Mouse (Mus musculus): ENCODE results near the gene Ldb2. TPM values are rescaled to one million over a fixed set of nuclear protein-coding genes. Genes with fewer than 3 reads are reported as not detected.
A peak's percentile ranks its signal among the peaks of the same experiment; 100 is the strongest.

Ldb2 gene
- total RNA-seq, 2 experiments from 2014 or later: 38.2 to 38.9 TPM

- DNase-seq: no peak
Observed at GRCm38 (mm10) chr5:44643079-44643478, 156.4 kb downstream of the Ldb2 start.

GRCm38 (mm10) chr5:44641060-44641459 lies 158.4 kb downstream of the Ldb2 start:
- no peak for DNase-seq

GRCm38 (mm10) chr5:44635546-44635945 lies 163.9 kb downstream of the Ldb2 start:
- DNase-seq: no peak

- DNase-seq: no peak
Observed at GRCm38 (mm10) chr5:44629034-44629625, 170.3 kb downstream of the Ldb2 start.

- DNase-seq: no peak
Observed at GRCm38 (mm10) chr5:44627487-44627886, 172.0 kb downstream of the Ldb2 start.

GRCm38 (mm10) chr5:44626885-44627284 lies 172.6 kb downstream of the Ldb2 start:
- DNase-seq: no peak

- no peak for DNase-seq
Observed at GRCm38 (mm10) chr5:44626114-44626513, 173.4 kb downstream of the Ldb2 start.

GRCm38 (mm10) chr5:44615677-44616076 lies 183.8 kb downstream of the Ldb2 start:
- no peak for DNase-seq

GRCm38 (mm10) chr5:44608901-44609300 lies 190.6 kb downstream of the Ldb2 start:
- DNase-seq: no peak

GRCm38 (mm10) chr5:44601340-44601739 lies 198.1 kb downstream of the Ldb2 start:
- no peak for DNase-seq

GRCm38 (mm10) chr5:44593522-44594218 lies 205.8 kb downstream of the Ldb2 start:
- DNase-seq: peak; percentile 8 to 11

- no peak for DNase-seq
Observed at GRCm38 (mm10) chr5:44590750-44591149, 208.7 kb downstream of the Ldb2 start.

- no peak for DNase-seq
Observed at GRCm38 (mm10) chr5:44589318-44589717, 210.2 kb downstream of the Ldb2 start.

GRCm38 (mm10) chr5:44586571-44586970 lies 212.9 kb downstream of the Ldb2 start:
- DNase-seq: no peak

- peak; percentile 9 to 20 for DNase-seq
Observed at GRCm38 (mm10) chr5:44579899-44580459, 219.5 kb downstream of the Ldb2 start.

GRCm38 (mm10) chr5:44576682-44577349 lies 222.7 kb downstream of the Ldb2 start:
- no peak for DNase-seq

- DNase-seq: no peak
Observed at GRCm38 (mm10) chr5:44574681-44575080, 224.8 kb downstream of the Ldb2 start.

GRCm38 (mm10) chr5:44553765-44554352 lies 245.6 kb downstream of the Ldb2 start:
- DNase-seq: no peak

- DNase-seq: no peak
Observed at GRCm38 (mm10) chr5:44553155-44553554, 246.3 kb downstream of the Ldb2 start.

- DNase-seq: no peak
Observed at GRCm38 (mm10) chr5:44552121-44552520, 247.4 kb downstream of the Ldb2 start.

- no peak for DNase-seq
Observed at GRCm38 (mm10) chr5:44548468-44548867, 251.0 kb downstream of the Ldb2 start.

GRCm38 (mm10) chr5:44543472-44544132 lies 255.9 kb downstream of the Ldb2 start:
- no peak for DNase-seq
